Mouse (Mus musculus) hindbrain, embryonic 14.5 days (tissue): ENCODE data around the gene Znhit6. TPM values are rescaled to one million over a fixed set of nuclear protein-coding genes. Genes with fewer than 3 reads are reported as not detected.

Source experiments
- ATAC-seq: fragments of 200-750 bp; cut with Nextera tagmentation; 2 replicates; pipeline ENCODE4 v1.8.0; 2017; ENCODE audit warnings: moderate number of reproducible peaks, mild to moderate bottlenecking, moderate TSS enrichment, moderate library complexity; ENCODE audit not compliant: low FRiP score
- DNase-seq: peaks from one replicate; pipeline ENCODE4 v3.0.0-alpha.2; 2015; ENCODE audit warnings: low spot score
- H3K27ac ChIP-seq: fragments of 300-500 bp; sonication (generic); 2 replicates; pipeline ENCODE4 v1.5.1; 2014; ENCODE audit warnings: mild to moderate bottlenecking, moderate library complexity
- H3K27me3 ChIP-seq: fragments of 300-500 bp; sonication (generic); 2 replicates; pipeline ENCODE4 v1.6.1; 2014; ENCODE audit warnings: mild to moderate bottlenecking, low read length, mixed read lengths; ENCODE audit not compliant: control insufficient read depth, insufficient read depth
- H3K36me3 ChIP-seq: fragments of 300-500 bp; sonication (generic); replicated peaks from 2 replicates; pipeline ENCODE4 v1.6.1; 2014; ENCODE audit not compliant: control insufficient read depth, insufficient read depth
- H3K4me1 ChIP-seq: fragments of 300-500 bp; sonication (generic); replicated peaks from 2 replicates; pipeline ENCODE4 v1.6.1; 2014; ENCODE audit warnings: antibody characterized with exemption, low read length, mixed read lengths; ENCODE audit not compliant: control insufficient read depth, insufficient read depth
- H3K4me2 ChIP-seq: fragments of 300-500 bp; sonication (generic); replicated peaks from 2 replicates; pipeline ENCODE4 v1.6.1; 2014; ENCODE audit warnings: mild to moderate bottlenecking, moderate library complexity
- H3K4me3 ChIP-seq: fragments of 300-500 bp; sonication (generic); replicated peaks from 2 replicates; pipeline ENCODE4 v1.5.1; 2014; ENCODE audit warnings: mild to moderate bottlenecking, low read length
- H3K9ac ChIP-seq: fragments of 300-500 bp; sonication (generic); 2 replicates; pipeline ENCODE4 v1.6.1; 2014
- H3K9me3 ChIP-seq: fragments of 300-500 bp; sonication (generic); 2 replicates; pipeline ENCODE4 v1.6.1; 2016; ENCODE audit warnings: low read length; ENCODE audit not compliant: control insufficient read depth
- WGBS: fragments of 180-500 bp; shearing (Covaris S2); extraction: QIAGEN DNeasy Blood & Tissue Kit; methylation state at CpG from one replicate; pipeline ENCODE4 v1.1.7; 2014; 5-methylcytosine and 5-hydroxymethylcytosine counted together
- polyA plus RNA-seq: library from polyadenylated mRNA; unstranded; fragments of >200 nt; fragmentation: Nextera tagmentation; extraction: Ambion mirVana; gene quantifications from 2 replicates; pipeline ENCODE4 v1.2.1, GENCODE M21; 2014

The Znhit6 gene
- polyA plus RNA-seq, 1 experiment from 2014 or later: 25.7 TPM

- no peaks in the 10 kb centered on the region for H3K27me3 ChIP-seq
- DNase-seq: no peak
- no peak overlapping the region for H3K9ac ChIP-seq
These were observed 43.8 kb downstream of the Znhit6 start for GRCm38 (mm10) chr3:145619621-145620365.

GRCm38 (mm10) chr3:145621209-145621608, 45.2 kb downstream of the Znhit6 start:
- no peak overlapping the region for H3K4me2 ChIP-seq
- H3K36me3 ChIP-seq: no peaks in the 10 kb centered on the region
- H3K9me3 ChIP-seq: no peaks in the 10 kb centered on the region
- no peaks in the 10 kb centered on the region; the same call in 1 of the 2 replicates for H3K4me1 ChIP-seq
- DNase-seq (no peak), ATAC-seq (no peak)
- H3K9ac ChIP-seq: no peak overlapping the region
- H3K27me3 ChIP-seq: no peaks in the 10 kb centered on the region
- no peak overlapping the region for H3K27ac ChIP-seq
- H3K4me3 ChIP-seq: no peak overlapping the region
- WGBS: 86% methylated on average over 4 of the region's 4 CpGs

More at GRCm38 (mm10) chr3:145619621-145620365, 43.8 kb downstream of the Znhit6 start:
- Histone ChIP-seq H3K4me1 (peaks cover 4% of the 10 kb centered on the region), H3K36me3 (no peaks in the 10 kb centered on the region), H3K9me3 (no peaks in the 10 kb centered on the region), H3K27ac (no peak overlapping the region), H3K4me2 (no peak overlapping the region), H3K4me3 (no peak overlapping the region)
- WGBS: 90% methylated on average over 17 of the region's 17 CpGs
- no peak for ATAC-seq

GRCm38 (mm10) chr3:145623047-145623446, 47.0 kb downstream of the Znhit6 start:
- Histone ChIP-seq H3K4me3 (no peak overlapping the region), H3K27ac (no peak overlapping the region), H3K36me3 (no peaks in the 10 kb centered on the region), H3K4me2 (no peak overlapping the region), H3K27me3 (no peaks in the 10 kb centered on the region), H3K9ac (no peak overlapping the region), H3K9me3 (no peaks in the 10 kb centered on the region), H3K4me1 (no peaks in the 10 kb centered on the region; the same call in 1 of the 2 replicates)
- DNase-seq (no peak), ATAC-seq (peak; percentile 56; the same call in 1 of the 2 replicates)
- WGBS: 50% methylated on average over 12 of the region's 12 CpGs

GRCm38 (mm10) chr3:145624786-145625185, 48.8 kb downstream of the Znhit6 start:
- Histone ChIP-seq H3K27ac (no peak overlapping the region), H3K36me3 (no peaks in the 10 kb centered on the region), H3K27me3 (no peaks in the 10 kb centered on the region), H3K4me3 (no peak overlapping the region), H3K4me2 (no peak overlapping the region), H3K9ac (no peak overlapping the region), H3K9me3 (no peaks in the 10 kb centered on the region), H3K4me1 (no peaks in the 10 kb centered on the region; the same call in 1 of the 2 replicates)
- ATAC-seq (no peak), DNase-seq (no peak)
- 63% methylated on average over 4 of the region's 4 CpGs for WGBS

- H3K4me1 ChIP-seq: no peaks in the 10 kb centered on the region; the same call in 1 of the 2 replicates
- no peaks in the 10 kb centered on the region for H3K9me3 ChIP-seq
- ATAC-seq (no peak), DNase-seq (no peak)
- no peak overlapping the region for H3K9ac ChIP-seq
- WGBS: 81% methylated on average over 9 of the region's 9 CpGs
- no peaks in the 10 kb centered on the region for H3K27me3 ChIP-seq
- no peaks in the 10 kb centered on the region for H3K36me3 ChIP-seq
- H3K27ac ChIP-seq: no peak overlapping the region
- no peak overlapping the region for H3K4me2 ChIP-seq
- no peak overlapping the region for H3K4me3 ChIP-seq
These were observed 49.5 kb downstream of the Znhit6 start for GRCm38 (mm10) chr3:145625546-145625945.

- Histone ChIP-seq H3K27me3 (no peaks in the 10 kb centered on the region), H3K9ac (no peak overlapping the region), H3K36me3 (no peaks in the 10 kb centered on the region), H3K27ac (no peak overlapping the region), H3K4me3 (no peak overlapping the region), H3K4me2 (no peak overlapping the region), H3K9me3 (no peaks in the 10 kb centered on the region), H3K4me1 (no peaks in the 10 kb centered on the region; the same call in 1 of the 2 replicates)
- DNase-seq: no peak
- no peak for ATAC-seq
- WGBS: 95% methylated on average over 1 of the region's 1 CpGs
These were observed 50.1 kb downstream of the Znhit6 start for GRCm38 (mm10) chr3:145626063-145626462.

GRCm38 (mm10) chr3:145627830-145628229, 51.8 kb downstream of the Znhit6 start:
- no peak for ATAC-seq

GRCm38 (mm10) chr3:145628643-145629042, 52.6 kb downstream of the Znhit6 start:
- Histone ChIP-seq H3K9me3 (no peaks in the 10 kb centered on the region), H3K9ac (no peak overlapping the region), H3K4me3 (no peak overlapping the region), H3K27ac (no peak overlapping the region), H3K36me3 (no peaks in the 10 kb centered on the region), H3K4me2 (no peak overlapping the region), H3K27me3 (no peaks in the 10 kb centered on the region), H3K4me1 (no peaks in the 10 kb centered on the region)
- WGBS: 49% methylated on average over 5 of the region's 5 CpGs
- ATAC-seq (no peak; the same call in 1 of the 2 replicates), DNase-seq (no peak)

More at GRCm38 (mm10) chr3:145627830-145628229, 51.8 kb downstream of the Znhit6 start:
- Histone ChIP-seq H3K36me3 (no peaks in the 10 kb centered on the region), H3K4me1 (no peaks in the 10 kb centered on the region; the same call in 1 of the 2 replicates), H3K27ac (no peak overlapping the region), H3K4me3 (no peak overlapping the region), H3K9me3 (no peaks in the 10 kb centered on the region), H3K4me2 (no peak overlapping the region), H3K9ac (no peak overlapping the region), H3K27me3 (no peaks in the 10 kb centered on the region)
- 74% methylated on average over 3 of the region's 3 CpGs for WGBS
- DNase-seq: no peak

- Histone ChIP-seq H3K4me3 (no peak overlapping the region), H3K36me3 (no peaks in the 10 kb centered on the region), H3K27me3 (no peaks in the 10 kb centered on the region), H3K27ac (no peak overlapping the region), H3K9ac (no peak overlapping the region), H3K4me2 (no peak overlapping the region), H3K9me3 (no peaks in the 10 kb centered on the region), H3K4me1 (no peaks in the 10 kb centered on the region)
- ATAC-seq (no peak), DNase-seq (no peak)
- WGBS: 16% methylated on average over 6 of the region's 6 CpGs
These were observed 56.9 kb downstream of the Znhit6 start for GRCm38 (mm10) chr3:145632888-145633287.
